Mouse (Mus musculus): ENCODE measurements around the gene Ddx3x. TPM values are rescaled to one million over a fixed set of nuclear protein-coding genes. Genes with fewer than 3 reads are reported as not detected.
"Not testable (repeated sequence)": the region's sequence is repeated elsewhere in the genome, so short reads cannot be mapped to it uniquely, and the experiment has no call there.

Ddx3x gene
- polyA plus RNA-seq, 1 experiment from 2014 or later: 99.8 TPM

DNA sequence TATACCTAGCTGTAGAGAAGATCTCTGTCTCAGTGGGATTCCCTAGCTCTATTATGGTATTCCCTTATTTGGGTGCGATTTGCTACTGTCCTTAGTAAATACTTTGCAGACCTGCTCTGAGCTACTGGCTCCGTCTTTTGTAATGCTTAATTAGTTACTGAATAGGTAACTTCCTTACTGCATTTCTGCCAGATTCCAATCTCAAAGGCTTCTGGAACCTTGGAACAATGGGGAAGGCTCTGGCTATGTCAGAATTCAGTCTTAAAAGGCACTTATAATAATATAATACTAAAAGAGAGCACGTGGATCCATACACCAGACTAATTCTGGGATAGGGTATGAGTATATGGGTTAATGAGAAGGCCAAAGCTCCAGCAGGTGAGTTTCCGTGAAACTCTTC lies 15.5 kb downstream of the Ddx3x start:
- H3K9me3 ChIP-seq (replicated peaks; ENCODE audit: control insufficient read depth, low read length); H3K27me3 ChIP-seq (ENCODE audit: control insufficient read depth, insufficient read depth, low read length); H3K4me2 ChIP-seq; ATAC-seq (replicated peaks; ENCODE audit: insufficient number of reproducible peaks, low FRiP score, low TSS enrichment); H3K4me1 ChIP-seq (ENCODE audit: control insufficient read depth, insufficient read depth, low read length); H3K36me3 ChIP-seq (ENCODE audit: control insufficient read depth, insufficient read depth, low read length); H3K27ac ChIP-seq (ENCODE audit: low read depth, low read length); H3K9ac ChIP-seq (ENCODE audit: low read depth, low read length); H3K4me3 ChIP-seq (ENCODE audit: low read depth, low read length): not testable (repeated sequence)
- 42% methylated on average over 4 of the region's 4 CpGs for WGBS (ENCODE audit: insufficient replicate concordance)

DNA sequence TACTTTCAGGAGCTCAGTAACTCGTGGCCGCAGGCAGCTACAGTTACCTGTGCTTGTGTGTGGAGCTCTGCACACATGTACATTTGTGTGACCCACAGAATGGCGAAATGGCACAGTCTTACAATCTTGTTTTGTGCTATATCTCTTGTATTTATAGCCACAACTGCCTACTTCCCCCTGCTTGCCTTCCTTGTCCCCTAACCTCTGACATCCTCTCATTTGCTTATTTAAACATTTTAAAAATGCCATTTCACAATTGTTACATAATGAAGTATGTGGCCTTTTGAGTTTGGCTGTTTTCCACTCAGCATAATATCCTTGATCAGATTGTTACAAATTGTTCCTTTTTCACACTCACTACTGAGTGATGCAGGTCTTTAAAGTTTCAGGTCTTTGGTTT lies 25.4 kb downstream of the Ddx3x start:
- Histone ChIP-seq H3K9ac (ENCODE audit: low read depth, low read length) (no peak overlapping the region), H3K4me1 (ENCODE audit: control insufficient read depth, insufficient read depth, low read length) (no peaks in the 10 kb centered on the region), H3K27me3 (ENCODE audit: control insufficient read depth, insufficient read depth, low read length) (peaks cover 5% of the 10 kb centered on the region), H3K36me3 (ENCODE audit: control insufficient read depth, insufficient read depth, low read length) (no peaks in the 10 kb centered on the region), H3K9me3 (replicated peaks; ENCODE audit: control insufficient read depth, low read length) (no peaks in the 10 kb centered on the region; the same call in 1 of the 2 replicates), H3K4me3 (ENCODE audit: low read depth, low read length) (no peak overlapping the region), H3K4me2 (no peak overlapping the region), H3K27ac (ENCODE audit: low read depth, low read length) (no peak overlapping the region)
- ATAC-seq (replicated peaks; ENCODE audit: insufficient number of reproducible peaks, low FRiP score, low TSS enrichment): no peak
- WGBS (ENCODE audit: insufficient replicate concordance): 73% methylated on average over 3 of the region's 3 CpGs

DNA sequence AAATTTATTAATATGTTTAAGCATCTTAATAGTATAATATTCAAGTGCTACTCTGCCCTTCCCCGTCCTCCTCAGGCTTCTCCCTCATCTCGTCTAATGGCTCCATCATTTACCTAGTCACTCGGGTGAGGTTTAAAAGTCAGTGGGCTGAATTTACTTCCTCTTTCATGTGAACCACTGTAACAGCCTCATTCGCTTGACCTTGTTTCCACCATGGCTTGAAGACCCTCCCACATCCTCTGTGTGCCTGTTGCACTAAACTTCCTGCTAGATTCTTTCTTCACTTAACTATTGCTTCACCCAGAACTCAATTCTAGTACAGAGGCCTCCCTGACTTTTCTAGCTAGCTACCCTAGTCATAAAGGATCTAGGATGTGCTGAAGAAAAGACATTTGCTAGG lies 30.6 kb downstream of the Ddx3x start:
- Histone ChIP-seq H3K27ac (ENCODE audit: low read depth, low read length) (no peak overlapping the region), H3K4me1 (ENCODE audit: control insufficient read depth, insufficient read depth, low read length) (no peaks in the 10 kb centered on the region), H3K4me2 (no peak overlapping the region), H3K27me3 (ENCODE audit: control insufficient read depth, insufficient read depth, low read length) (peaks cover 10% of the 10 kb centered on the region), H3K9me3 (replicated peaks; ENCODE audit: control insufficient read depth, low read length) (no peaks in the 10 kb centered on the region), H3K9ac (ENCODE audit: low read depth, low read length) (no peak overlapping the region), H3K36me3 (ENCODE audit: control insufficient read depth, insufficient read depth, low read length) (no peaks in the 10 kb centered on the region), H3K4me3 (ENCODE audit: low read depth, low read length) (no peak overlapping the region)
- WGBS (ENCODE audit: insufficient replicate concordance): 66% methylated on average over 4 of the region's 4 CpGs
- ATAC-seq (replicated peaks; ENCODE audit: insufficient number of reproducible peaks, low FRiP score, low TSS enrichment): no peak

DNA sequence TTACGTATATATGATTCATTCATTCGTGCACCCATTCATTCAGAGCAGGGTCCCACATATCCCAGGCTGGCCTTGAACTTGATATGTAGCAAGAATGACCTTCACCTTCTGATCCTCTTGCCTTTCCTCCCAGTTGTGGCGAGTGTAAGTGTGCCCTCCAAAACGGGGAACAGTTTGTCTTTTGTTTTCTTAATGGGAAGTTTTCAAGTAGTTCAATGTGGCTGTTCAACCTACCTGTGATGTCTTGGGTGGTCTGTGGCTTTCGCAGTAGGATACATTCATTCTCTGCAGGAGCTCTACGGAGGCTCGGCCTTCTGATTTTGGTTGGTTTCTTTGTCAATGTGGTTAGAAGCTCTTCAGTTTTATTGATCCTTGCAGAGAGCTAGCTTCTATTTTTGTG lies 48.8 kb downstream of the Ddx3x start:
- Histone ChIP-seq H3K9me3 (replicated peaks; ENCODE audit: control insufficient read depth, low read length) (no peaks in the 10 kb centered on the region), H3K27me3 (ENCODE audit: control insufficient read depth, insufficient read depth, low read length) (peaks cover 5% of the 10 kb centered on the region; the same call in 1 of the 2 replicates), H3K4me2 (no peak overlapping the region), H3K4me1 (ENCODE audit: control insufficient read depth, insufficient read depth, low read length) (no peaks in the 10 kb centered on the region), H3K4me3 (ENCODE audit: low read depth, low read length) (no peak overlapping the region), H3K27ac (ENCODE audit: low read depth, low read length) (no peak overlapping the region), H3K36me3 (ENCODE audit: control insufficient read depth, insufficient read depth, low read length) (no peaks in the 10 kb centered on the region), H3K9ac (ENCODE audit: low read depth, low read length) (no peak overlapping the region)
- no peak for ATAC-seq (replicated peaks; ENCODE audit: insufficient number of reproducible peaks, low FRiP score, low TSS enrichment)
- WGBS (ENCODE audit: insufficient replicate concordance): 73% methylated on average over 7 of the region's 7 CpGs

Other genes starting within 250 kb of the Ddx3x start
- 54.2 and 56.7 TPM in 2 replicates for gene Usp9x, start 209.5 kb upstream of the Ddx3x start, polyA plus RNA-seq (2014; fragmentation: Nextera tagmentation; extraction: Ambion mirVana)
- gene Nyx, start 185.1 kb downstream of the Ddx3x start, polyA plus RNA-seq (2014; fragmentation: Nextera tagmentation; extraction: Ambion mirVana): 0.06 TPM in 1 of 2 replicates, not detected in the other

All from heart, embryonic 11.5 days (tissue).